Mouse (Mus musculus): ENCODE measurements around the gene Ap2s1. TPM values are rescaled to one million over a fixed set of nuclear protein-coding genes. Genes with fewer than 3 reads are reported as not detected.
A peak's percentile ranks its signal among the peaks of the same experiment; 100 is the strongest.
"Not testable (repeated sequence)": the region's sequence is repeated elsewhere in the genome, so short reads cannot be mapped to it uniquely, and the experiment has no call there.

The Ap2s1 gene
- total RNA-seq (2014; fragmentation: Nextera tagmentation): 138 and 161 TPM in 2 replicates
- total RNA-seq (2017): 55.7 and 62.9 TPM in 2 replicates

DNA sequence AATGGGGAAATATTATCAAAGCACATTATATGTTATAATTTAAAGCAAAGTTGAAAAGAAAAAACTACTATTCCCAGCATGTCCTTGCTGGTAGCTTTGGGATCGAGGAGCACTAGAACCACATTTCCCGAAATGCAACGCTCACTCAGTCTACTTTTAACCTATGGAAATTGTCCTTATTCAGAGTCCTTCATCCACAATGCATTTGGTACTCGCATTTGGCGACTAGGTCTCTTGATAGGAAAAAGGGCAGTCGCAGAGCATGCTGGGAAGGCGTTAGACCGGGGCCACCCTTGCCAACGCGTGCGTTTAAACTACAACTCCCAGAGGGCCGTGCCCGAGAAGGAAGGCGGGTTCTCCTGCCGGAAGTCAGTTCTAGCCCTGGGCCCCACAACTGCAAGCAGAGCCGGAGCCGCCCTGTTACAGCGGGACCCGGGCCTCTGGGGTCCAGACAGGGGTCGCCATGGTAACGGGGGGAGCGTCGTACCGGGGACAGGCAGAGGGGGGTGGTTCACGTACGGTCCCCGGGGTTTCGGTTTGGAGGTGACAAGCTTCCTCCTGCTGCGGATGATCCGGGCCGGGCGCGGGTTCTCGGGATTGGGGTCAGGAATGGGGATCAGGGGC, at the start of gene Ap2s1:
Ap2s1 (plus strand) TSS at position 338 of the 624 bp plus-strand sequence.
- ATAC-seq (replicated peaks; ENCODE audit: low FRiP score, low TSS enrichment, poor library complexity, severe bottlenecking): peak; percentile 98

DNA sequence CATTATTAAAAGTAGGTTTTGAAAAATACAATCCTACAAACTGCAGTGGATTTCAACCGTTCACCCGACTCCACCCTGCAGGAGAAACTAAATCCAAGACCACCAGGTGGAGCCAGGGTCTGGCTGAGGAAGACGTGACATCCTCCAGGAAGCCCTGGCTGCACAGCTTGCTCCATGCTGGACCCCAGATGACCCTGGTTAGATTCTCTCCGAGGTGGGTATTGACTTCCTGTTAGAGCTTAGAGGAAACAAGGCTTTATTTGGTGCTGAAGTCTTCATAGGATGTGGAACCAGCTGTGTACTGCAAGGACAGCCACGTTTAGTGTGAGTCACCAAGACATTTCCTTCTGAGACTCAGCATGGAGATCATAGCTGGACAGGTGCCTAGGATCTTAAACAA, 49.0 kb upstream of the Ap2s1 start:
- ATAC-seq (replicated peaks; ENCODE audit: low FRiP score, low TSS enrichment, poor library complexity, severe bottlenecking): no peak

DNA sequence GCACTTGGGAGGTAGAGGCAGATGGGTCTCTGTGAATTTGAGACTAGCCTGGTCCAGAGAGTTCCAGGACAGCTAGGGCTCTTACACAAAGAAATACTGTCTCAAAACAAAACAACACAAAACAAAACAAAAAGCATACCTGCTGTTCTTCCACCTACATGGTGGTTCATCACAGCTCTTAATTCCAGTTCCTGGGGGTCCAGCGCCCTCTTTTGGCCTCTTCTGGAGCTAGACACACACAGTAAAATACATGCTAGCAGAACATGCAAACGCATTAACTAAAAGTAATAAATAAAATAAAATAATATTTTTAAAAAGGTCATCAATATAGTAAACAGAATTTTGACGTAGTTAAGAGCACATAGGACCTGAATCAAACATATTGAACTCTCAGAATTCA, 43.2 kb upstream of the Ap2s1 start:
- ATAC-seq (replicated peaks; ENCODE audit: low FRiP score, low TSS enrichment, poor library complexity, severe bottlenecking): no peak

DNA sequence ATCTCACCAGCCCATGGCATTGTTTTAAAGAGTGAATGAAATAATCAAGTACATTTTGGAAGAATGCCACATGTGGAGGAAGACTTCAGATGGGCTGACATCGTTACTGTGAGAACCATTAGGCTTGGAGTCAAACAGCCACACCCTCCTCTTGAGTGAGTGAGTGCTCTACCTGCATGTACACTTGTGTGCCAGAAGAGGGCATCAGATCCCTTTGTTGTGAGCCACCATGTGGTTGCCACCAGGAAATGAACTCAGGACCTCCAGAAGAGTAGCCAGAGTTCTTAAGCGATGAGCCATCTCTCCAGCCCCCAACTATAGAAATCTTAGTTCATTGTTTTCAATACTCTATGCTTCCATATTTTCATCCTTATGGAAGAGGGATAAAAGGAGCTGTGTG, 39.2 kb upstream of the Ap2s1 start:
- peak; percentile 79 for ATAC-seq (replicated peaks; ENCODE audit: low FRiP score, low TSS enrichment, poor library complexity, severe bottlenecking)

DNA sequence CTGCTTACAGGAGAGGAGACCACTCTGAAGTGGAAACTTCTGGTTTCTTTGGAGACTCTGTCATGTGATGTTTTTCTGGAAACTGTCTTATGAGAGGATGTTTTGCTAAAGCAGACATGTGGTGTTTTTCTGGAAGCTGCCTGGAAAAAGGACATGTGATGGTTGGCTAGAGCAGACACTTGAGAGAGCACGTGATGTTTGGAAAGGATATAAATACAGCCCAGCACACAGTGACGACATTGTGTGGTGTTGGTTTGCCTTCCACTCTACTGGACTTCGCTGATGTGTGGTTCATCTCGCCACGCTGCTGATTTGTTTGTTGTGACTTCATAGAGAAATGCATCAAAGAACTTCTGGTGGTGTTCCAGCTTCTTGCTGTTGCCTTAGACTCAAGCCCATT, 37.6 kb upstream of the Ap2s1 start:
- ATAC-seq (replicated peaks; ENCODE audit: low FRiP score, low TSS enrichment, poor library complexity, severe bottlenecking): no peak

DNA sequence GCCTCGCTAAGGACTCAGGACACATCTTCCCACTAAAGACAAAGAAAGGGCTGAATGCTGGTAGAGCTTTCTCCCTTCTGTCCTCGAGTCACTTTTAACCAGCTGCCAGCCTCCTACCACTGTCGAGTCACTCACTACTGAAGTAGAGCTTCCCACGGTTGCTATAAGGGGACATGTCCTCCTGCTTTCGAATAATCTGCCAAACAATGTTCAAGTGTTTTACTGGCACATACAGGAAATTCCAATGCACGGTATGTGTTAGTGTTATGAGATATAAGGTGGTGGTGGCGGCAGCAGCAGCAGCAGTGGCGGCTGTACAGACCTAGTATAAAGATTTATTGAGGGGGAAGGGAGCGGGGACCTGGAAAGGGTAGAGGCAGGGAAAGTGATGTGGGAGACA, 31.8 kb upstream of the Ap2s1 start:
- ATAC-seq (replicated peaks; ENCODE audit: low FRiP score, low TSS enrichment, poor library complexity, severe bottlenecking): no peak

DNA sequence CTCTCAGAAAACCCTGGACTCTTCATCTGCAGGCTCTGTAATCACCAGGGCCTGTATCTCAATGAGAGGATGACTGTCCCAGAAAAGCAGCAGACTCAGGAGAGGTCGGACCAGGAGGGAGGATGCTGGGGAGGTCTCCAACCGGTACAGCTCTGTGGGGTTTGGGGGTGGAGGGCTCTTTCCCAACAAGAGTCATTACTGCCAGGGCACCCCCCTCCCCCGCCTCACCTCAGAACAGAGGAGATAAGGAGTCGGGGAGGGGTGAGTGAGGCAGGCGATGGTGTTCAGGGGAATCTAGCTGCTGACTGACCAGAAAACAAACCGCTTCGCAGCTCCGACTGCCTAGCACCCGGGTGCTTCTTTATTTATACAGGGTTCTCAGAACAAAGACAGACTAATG, 30.0 kb upstream of the Ap2s1 start:
- ATAC-seq (replicated peaks; ENCODE audit: low FRiP score, low TSS enrichment, poor library complexity, severe bottlenecking): no peak

DNA sequence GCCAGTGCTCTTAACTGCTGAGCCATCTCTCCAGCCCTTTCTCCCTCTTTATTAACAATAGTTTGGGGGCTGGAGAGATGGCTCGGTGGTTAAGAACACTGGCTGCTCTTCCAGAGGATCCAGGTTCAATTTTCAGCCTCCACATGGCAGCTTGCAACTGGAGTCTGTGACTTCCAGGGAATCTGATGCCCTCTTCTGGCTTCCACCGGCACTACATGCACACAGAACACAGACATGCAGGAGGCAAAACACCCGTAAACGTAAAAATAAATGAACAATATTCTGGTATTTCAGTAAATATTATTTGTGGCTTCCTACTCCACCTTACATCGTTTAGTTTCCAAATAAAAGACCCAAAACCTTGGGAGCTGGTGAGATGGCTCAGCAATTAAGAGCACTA, 27.6 kb upstream of the Ap2s1 start:
- ATAC-seq (replicated peaks; ENCODE audit: low FRiP score, low TSS enrichment, poor library complexity, severe bottlenecking): no peak

DNA sequence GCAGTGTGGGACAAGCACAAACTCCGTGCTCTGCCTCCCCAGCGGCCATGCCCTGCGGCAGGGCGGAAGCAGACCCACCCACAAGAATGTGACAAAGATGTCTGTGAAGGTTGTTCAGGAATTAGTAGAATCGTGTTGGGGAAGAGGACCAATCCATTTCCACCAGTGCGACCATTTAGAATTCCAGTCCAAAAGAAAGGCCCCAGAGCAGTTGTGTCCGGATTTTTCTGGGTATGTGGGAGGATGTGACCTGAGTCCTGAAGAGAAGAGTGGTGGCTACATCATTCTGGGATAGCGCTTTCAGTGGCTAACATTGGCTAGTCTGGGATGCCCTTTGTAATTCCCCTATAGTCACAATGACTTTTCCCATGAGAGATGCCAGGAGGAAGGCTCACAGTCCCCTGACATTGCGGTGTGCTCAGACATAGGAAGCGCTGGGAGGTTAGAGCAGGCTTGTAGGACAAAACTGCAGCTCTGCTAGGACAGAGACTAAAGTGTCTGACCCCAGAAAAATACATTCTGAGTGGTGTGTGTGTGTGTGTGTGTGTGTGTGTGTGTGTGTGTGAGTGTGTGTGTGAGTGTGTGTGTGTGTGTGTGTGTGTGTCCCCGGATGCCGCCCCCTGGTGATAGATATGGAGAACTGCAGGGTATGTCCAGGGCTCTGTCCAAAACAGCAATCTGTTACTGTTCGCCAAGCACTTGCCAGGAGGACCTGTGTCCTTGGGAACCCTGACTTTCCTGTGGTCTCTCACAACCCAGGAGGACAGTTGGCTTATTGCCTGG, 25.4 kb upstream of the Ap2s1 start:
- no peak for ATAC-seq (replicated peaks; ENCODE audit: low FRiP score, low TSS enrichment, poor library complexity, severe bottlenecking)

DNA sequence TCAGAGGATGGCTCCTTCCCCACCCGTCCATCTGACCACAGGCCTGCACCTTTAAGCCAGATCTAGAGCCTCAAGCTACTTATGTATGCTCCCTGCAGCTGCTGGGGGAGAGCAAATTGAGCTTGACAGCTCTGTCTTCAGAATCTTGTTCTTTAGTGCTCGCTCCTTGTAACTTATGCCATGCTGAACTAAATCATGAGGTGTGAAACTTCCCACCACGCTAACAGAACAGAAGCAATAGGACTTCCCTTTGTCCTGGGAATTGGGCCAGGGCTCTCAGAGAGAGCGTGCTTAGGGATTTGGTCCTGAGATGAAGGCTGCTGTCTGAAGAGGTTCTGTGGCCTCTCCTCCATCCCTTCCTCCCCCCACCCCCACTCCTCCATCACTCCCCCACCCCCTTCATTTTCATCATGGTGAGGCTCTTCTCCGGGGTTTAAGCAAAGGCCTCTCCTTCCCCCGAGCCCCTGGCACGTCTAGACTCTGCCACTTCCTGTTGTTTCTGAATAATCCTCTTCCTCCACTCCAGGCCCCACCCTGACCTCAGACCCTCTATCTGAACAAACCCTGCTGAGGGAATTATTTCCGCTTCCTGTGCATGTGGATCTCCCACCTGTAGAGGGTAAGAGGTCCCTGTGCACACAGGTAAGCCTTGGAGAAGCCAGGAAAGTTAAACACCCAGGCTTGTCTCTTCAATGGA, 21.6 kb upstream of the Ap2s1 start:
- ATAC-seq (replicated peaks; ENCODE audit: low FRiP score, low TSS enrichment, poor library complexity, severe bottlenecking): not testable (repeated sequence)

DNA sequence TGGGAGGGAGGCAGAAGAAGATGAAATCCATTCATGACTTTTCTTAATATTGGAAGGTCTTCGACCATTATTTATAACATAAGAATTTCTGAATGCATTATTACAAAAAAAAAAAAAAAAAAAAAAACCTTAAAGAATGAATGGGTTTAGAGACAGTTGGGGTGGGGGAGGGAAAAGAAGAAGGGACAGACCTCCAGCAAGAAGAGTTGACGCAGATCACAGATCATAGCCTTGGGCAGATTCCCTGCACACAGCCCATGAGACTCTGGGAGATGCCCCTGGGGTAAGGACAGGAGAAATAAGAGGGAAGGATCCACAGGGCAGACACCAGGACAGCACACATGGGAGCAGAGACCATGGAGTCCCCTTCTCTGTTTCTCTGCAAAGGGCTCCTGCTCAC, 16.6 kb upstream of the Ap2s1 start, which contains the start of gene Ceacam9:
Ceacam9 (plus strand) TSS at position 301 of the 400 bp plus-strand sequence.
- ATAC-seq (replicated peaks; ENCODE audit: low FRiP score, low TSS enrichment, poor library complexity, severe bottlenecking): no peak

DNA sequence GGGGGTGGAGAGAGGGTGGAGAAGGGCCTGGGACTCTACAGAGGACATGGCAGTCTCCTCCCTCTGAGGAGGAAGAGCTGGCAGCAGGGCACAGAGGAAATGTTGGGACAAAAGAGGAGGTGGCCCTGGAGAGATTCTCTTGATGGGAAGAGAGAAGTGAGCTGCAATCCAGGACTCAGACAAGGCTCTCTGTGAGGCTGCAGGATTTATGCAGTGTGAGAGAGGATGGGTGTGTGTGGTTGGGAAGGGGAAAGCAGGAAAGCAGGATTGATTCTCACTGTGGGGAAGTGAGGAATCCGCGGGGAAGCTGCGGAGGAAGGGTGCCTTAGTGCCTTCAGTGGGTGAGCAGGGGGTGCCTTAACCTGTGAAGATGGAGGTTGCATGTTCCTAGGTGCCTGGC, 15.7 kb upstream of the Ap2s1 start:
- not testable (repeated sequence) for ATAC-seq (replicated peaks; ENCODE audit: low FRiP score, low TSS enrichment, poor library complexity, severe bottlenecking)

DNA sequence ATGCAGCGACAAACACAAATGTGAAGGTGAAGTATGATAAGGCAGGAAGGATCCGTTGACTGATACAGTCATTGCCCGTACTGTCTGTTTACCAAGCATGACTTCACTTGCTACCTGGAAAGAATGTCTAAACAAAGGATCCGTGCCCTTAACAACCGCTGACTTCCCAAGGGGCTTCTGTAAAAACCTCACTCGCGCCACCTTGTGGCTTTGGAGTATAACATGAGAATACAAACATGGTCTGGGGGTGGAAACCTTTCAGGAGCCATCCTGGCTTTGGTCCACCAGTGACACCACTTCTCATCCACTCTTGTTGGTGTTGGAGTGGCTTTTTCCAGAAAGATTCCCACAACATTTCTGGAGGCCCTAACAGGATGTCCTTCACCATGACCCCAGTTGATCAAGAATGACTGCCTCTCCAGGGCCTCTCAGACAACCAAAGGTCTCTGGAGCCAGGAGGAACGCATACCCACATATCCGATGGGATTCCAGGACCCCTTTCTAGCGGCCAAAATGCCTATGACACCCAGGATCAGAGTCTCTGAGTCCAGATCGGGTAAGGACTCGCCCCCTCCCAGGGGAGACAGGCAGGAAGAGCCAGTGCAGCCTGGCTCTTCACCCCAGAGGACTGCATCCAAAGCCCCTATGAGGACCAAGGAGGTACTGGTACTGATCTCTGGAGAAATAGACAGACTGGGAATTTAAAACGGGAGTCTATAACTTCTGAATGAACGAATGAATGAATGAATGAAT, 9.4 kb upstream of the Ap2s1 start:
- peak; percentile 81 for ATAC-seq (replicated peaks; ENCODE audit: low FRiP score, low TSS enrichment, poor library complexity, severe bottlenecking)

DNA sequence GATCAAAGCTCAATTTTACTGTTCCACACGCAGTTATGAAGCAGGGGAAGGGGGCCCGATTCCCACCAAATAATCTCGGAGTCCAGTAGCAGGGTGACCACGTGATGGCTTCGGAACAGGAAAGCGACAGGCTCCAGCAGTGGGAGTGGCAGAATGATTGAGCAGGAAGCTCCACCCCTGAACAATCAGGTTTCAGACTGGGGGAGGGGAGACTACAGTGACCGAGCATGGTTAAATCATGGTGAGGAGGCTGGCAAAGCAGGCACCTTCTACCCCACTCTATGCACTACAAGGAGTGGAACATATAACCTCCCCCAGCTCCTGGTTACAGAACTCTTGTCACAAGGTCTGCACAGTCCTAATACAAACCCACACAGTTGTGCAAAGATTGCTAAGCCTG, 8.6 kb upstream of the Ap2s1 start:
- not testable (repeated sequence) for ATAC-seq (replicated peaks; ENCODE audit: low FRiP score, low TSS enrichment, poor library complexity, severe bottlenecking)

DNA sequence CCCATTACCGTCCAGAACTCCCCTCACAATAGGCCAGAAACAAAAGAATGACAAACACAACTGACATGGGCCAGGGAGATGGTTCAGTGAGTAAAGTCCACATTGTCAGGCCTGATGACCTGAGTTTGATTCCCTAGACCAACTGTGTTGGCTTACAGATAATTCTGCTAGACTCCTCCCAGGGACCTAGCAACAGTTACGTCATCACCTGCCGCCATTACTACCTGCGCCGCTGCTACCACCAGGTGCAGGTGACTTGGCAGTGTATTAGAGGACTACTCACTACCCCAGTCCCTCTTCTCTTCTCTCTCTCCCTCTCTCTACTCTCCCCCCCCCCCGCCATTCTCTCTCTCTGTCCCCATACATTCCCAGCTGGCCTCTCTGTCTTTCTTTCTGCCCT, 7.4 kb upstream of the Ap2s1 start:
- no peak for ATAC-seq (replicated peaks; ENCODE audit: low FRiP score, low TSS enrichment, poor library complexity, severe bottlenecking)

DNA sequence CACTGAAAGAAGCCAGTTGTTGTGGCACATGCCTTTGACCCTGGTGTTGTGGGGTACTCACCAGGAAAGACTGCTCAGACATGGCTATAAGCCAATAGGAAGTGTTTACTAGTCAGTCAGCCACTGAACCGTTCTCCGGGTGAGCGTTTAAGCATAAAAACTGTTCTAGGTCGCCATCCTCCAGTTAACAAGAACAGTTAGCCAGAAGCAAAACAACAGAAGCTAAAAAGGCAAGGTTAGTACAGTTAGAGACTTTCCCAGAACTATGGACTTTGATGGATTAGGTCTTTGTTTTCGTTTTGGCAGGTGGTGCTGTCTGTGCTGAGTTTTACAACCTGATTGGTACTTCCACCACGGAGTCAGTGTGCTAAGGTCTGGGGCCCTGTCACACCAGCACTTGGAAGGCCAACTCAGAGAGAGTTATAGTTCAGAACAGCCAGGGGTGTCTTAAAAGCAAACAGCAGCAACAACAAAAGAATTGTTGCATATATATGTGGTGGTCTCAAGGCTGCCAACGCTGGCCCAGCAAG, 6.3 kb upstream of the Ap2s1 start:
- no peak for ATAC-seq (replicated peaks; ENCODE audit: low FRiP score, low TSS enrichment, poor library complexity, severe bottlenecking)

DNA sequence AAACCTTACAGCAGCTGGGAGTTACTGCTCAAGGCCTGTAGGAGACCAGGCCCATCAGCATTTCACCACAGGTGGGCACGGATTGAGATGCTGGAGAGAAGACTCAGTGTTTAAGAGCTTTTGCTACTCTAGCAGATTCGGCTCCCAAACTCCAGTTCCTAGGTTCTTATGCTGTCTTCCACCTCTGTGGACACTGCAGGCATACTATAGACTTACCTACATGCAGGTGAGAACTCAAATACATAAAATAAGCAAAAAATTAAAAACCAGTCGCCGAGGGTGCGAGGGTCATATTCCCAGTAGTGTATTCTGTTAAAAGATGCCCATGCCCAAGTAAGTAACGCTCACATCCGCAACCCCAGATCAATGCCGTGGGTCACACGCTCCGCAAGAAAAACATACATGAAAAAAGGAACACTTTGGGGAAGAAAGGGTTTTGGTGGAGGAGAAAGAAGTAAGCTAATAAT, 571 bp upstream of the Ap2s1 start:
- 0 out of 2 replicates have a peak, but pooled peaks have one; percentile 2 for ATAC-seq (replicated peaks; ENCODE audit: low FRiP score, low TSS enrichment, poor library complexity, severe bottlenecking)

DNA sequence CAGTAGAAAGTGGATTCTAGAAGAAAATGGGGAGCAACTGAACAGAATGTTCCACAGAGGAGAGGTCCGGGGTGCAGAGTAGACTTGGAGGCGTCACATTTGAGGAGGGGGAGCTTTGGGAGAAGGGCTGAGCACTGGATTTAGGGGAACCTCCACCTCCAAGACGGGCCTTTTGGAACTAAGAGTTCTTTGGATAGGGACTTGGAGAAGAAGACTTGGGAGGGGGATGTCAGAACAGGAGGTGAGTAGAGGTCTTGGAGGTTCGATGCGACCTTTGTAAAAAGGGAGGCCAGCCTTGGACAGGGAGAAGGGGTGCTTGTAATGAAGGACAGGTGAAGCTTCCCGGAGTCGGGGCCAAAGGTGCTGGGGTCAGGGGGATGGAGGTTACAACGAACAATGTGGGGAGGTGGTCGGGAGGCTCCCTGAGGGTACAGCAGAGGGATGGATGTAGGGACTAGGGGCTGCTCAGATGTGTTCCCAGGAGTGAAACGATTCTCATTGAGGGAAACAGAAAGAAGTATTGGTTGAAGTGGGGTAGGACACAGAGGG, 920 bp downstream of the Ap2s1 start:
- ATAC-seq (replicated peaks; ENCODE audit: low FRiP score, low TSS enrichment, poor library complexity, severe bottlenecking): no peak

DNA sequence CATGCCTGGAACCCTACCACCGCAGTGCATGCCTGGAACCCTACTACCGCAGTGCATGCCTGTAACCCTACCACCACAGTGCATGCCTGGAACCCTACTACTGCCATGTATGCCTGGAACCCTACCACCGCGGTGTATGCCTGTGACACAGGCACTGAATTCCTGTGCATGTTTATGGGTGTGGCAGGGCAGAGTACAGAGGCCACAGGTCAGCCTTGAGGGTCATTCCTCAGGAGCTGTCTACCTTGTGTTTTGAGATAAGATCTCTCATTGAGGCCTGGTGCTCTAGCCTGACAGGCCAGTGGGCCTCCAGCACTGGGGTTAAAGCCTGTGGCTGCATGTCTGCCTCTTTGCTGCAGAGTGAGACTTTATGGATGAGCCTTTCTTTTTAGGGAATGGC, 7.2 kb downstream of the Ap2s1 start:
- no peak for ATAC-seq (replicated peaks; ENCODE audit: low FRiP score, low TSS enrichment, poor library complexity, severe bottlenecking)

Measured in megakaryocyte-erythroid progenitor cell, adult 5-6 weeks (primary cell).